Mouse (Mus musculus) midbrain, embryonic 14.5 days (tissue): Measurements from ENCODE around the gene Gins1. TPM values are rescaled to one million over a fixed set of nuclear protein-coding genes. Genes with fewer than 3 reads are reported as not detected.

ENCODE experiments used
- ATAC-seq: fragments of 200-750 bp; cut with Nextera tagmentation; 2 replicates; pipeline ENCODE4 v1.8.0; 2017; ENCODE audit warnings: moderate number of reproducible peaks, moderate library complexity; ENCODE audit not compliant: low FRiP score, low TSS enrichment
- DNase-seq: peaks from one replicate; pipeline ENCODE4 v3.0.0-alpha.2; 2015
- H3K27ac ChIP-seq: fragments of 300-500 bp; sonication (generic); replicated peaks from 2 replicates; pipeline ENCODE4 v1.5.1; 2014; ENCODE audit warnings: mild to moderate bottlenecking, low read depth, low read length, moderate library complexity
- H3K27me3 ChIP-seq: fragments of 300-500 bp; sonication (generic); 2 replicates; pipeline ENCODE4 v1.6.1; 2014; ENCODE audit warnings: low read length, control low read depth, mixed read lengths; ENCODE audit not compliant: control insufficient read depth, insufficient read depth
- H3K36me3 ChIP-seq: fragments of 300-500 bp; sonication (generic); 2 replicates; pipeline ENCODE4 v1.6.1; 2014; ENCODE audit warnings: low read length, control low read depth; ENCODE audit not compliant: control insufficient read depth, insufficient read depth
- H3K4me1 ChIP-seq: fragments of 300-500 bp; sonication (generic); 2 replicates; pipeline ENCODE4 v1.6.1; 2014; ENCODE audit warnings: mild to moderate bottlenecking, antibody characterized with exemption, low read length, control low read depth; ENCODE audit not compliant: control insufficient read depth, insufficient read depth
- H3K4me2 ChIP-seq: fragments of 300-500 bp; sonication (generic); 2 replicates; pipeline ENCODE4 v1.6.1; 2014; ENCODE audit warnings: mild to moderate bottlenecking, low read length, moderate library complexity
- H3K4me3 ChIP-seq: fragments of 300-500 bp; sonication (generic); replicated peaks from 2 replicates; pipeline ENCODE4 v1.5.1; 2014; ENCODE audit warnings: low read depth, low read length
- H3K9ac ChIP-seq: fragments of 300-500 bp; sonication (generic); replicated peaks from 2 replicates; pipeline ENCODE4 v1.6.1; 2014; ENCODE audit warnings: mild to moderate bottlenecking, low read length, moderate library complexity
- H3K9me3 ChIP-seq: fragments of 300-500 bp; sonication (generic); 2 replicates; pipeline ENCODE4 v1.6.1; 2016; ENCODE audit warnings: low read length, control low read depth, mixed read lengths; ENCODE audit not compliant: control insufficient read depth
- WGBS: fragments of 180-500 bp; shearing (Covaris S2); extraction: QIAGEN DNeasy Blood & Tissue Kit; methylation state at CpG from one replicate; pipeline ENCODE4 v1.1.7; 2014; 5-methylcytosine and 5-hydroxymethylcytosine counted together
- polyA plus RNA-seq: library from polyadenylated mRNA; unstranded; fragments of >200 nt; fragmentation: Nextera tagmentation; extraction: Ambion mirVana; gene quantifications from 2 replicates; pipeline ENCODE4 v1.2.1, GENCODE M21; 2014

The Gins1 gene
- polyA plus RNA-seq, 1 experiment from 2014 or later = 21.3 TPM

DNA sequence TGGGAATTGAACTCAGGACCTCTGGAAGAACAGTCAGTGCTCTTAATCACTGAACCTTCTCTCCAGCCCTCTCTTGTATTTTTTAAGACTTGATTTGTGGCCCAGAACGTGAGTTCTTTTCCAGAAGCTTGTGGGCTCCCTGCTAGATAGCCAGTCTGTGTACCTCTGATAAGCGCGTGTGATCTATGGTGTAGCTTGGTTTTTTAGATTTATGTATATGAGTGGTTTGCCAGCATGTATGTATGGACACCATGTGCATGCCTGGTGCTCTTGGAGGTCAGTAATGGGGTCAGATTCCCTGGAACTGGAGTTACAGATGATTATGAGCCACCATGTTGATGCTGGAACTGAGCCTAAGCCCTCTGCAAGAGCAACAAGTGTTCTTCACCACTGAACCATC, 15.3 kb downstream of the Gins1 start:
- Histone ChIP-seq H3K27ac (no peak overlapping the region), H3K9ac (no peak overlapping the region), H3K4me1 (no peaks in the 10 kb centered on the region), H3K36me3 (peaks cover 16% of the 10 kb centered on the region), H3K4me3 (no peak overlapping the region), H3K27me3 (no peaks in the 10 kb centered on the region), H3K4me2 (no peak overlapping the region), H3K9me3 (no peaks in the 10 kb centered on the region)
- DNase-seq (no peak), ATAC-seq (no peak)
- 90% methylated on average over 3 of the region's 3 CpGs for WGBS

DNA sequence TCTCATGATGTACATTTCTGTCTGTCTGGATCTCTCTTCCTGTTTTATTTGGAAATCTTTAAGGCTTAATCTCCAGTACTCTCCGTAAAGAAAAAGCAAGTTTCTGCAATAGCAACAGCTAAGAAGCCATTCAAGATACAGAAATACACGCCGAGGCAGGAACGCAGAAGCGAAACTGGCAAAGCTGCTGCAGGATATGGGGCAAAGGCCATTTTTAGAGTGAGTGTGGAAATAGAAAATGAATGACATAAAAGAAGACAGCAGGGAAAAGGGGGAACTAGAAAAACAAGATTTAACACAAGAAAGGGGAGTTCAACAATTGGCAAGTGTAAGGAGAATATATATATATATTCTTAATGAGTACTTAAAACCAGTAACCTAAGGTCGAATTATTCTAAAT, 16.5 kb downstream of the Gins1 start:
- 95% methylated on average over 6 of the region's 6 CpGs for WGBS
- no peak for ATAC-seq

DNA sequence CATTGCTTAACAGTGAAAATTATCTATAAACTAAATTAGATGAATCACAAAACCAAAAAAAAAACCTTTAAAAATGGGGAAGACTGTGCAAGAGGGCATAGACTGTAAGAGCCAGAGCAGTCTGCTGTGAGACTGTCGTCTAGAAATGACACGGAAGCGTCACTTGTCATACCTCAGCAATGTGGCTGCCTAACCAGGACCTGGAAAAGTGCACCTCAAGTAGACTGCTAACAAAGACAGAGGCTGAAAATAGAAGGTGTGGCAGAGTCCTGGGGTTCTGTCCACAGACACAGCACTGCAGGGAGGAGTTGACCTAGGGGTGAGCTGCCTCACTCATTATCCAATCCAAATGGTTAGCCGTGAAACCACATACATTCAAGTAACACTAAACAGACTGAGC, 17.0 kb downstream of the Gins1 start:
- Histone ChIP-seq H3K4me1 (no peaks in the 10 kb centered on the region), H3K36me3 (peaks cover 23% of the 10 kb centered on the region), H3K9me3 (no peaks in the 10 kb centered on the region), H3K27ac (no peak overlapping the region), H3K4me2 (no peak overlapping the region), H3K9ac (no peak overlapping the region), H3K27me3 (no peaks in the 10 kb centered on the region), H3K4me3 (no peak overlapping the region)
- 90% methylated on average over 4 of the region's 4 CpGs for WGBS
- DNase-seq (no peak), ATAC-seq (no peak)

More for the DNA sequence above, 16.5 kb downstream of the Gins1 start:
- no peak overlapping the region for H3K9ac ChIP-seq
- no peaks in the 10 kb centered on the region for H3K4me1 ChIP-seq
- no peak overlapping the region for H3K4me2 ChIP-seq
- no peak for DNase-seq
- no peak overlapping the region for H3K4me3 ChIP-seq
- no peaks in the 10 kb centered on the region for H3K27me3 ChIP-seq
- H3K27ac ChIP-seq = no peak overlapping the region
- H3K9me3 ChIP-seq = no peaks in the 10 kb centered on the region
- H3K36me3 ChIP-seq = peaks cover 24% of the 10 kb centered on the region

DNA sequence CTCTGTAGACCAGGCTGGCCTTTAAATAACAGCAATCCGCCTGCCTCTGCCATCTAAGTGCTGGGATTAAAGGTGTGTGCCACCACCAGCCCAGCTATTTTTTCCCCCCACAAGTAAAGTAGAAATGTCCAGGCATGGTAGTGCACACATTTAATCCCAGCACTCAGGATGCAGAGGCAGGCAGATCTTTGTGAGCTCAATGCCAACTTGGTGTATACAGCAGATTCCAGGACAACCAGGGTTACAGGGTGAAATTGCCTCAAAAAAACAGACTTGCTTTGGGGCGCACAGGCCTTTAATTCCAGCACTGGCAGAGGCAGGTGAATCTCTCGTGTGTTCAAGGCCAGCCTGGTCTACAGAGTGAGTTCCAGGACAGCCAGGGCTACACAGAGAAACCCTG, 17.8 kb downstream of the Gins1 start:
- ATAC-seq (no peak), DNase-seq (no peak)
- H3K4me3 ChIP-seq = no peak overlapping the region
- H3K9ac ChIP-seq = no peak overlapping the region
- no peak overlapping the region for H3K4me2 ChIP-seq
- 96% methylated on average over 3 of the region's 3 CpGs for WGBS
- H3K27ac ChIP-seq = no peak overlapping the region
- H3K36me3 ChIP-seq = peaks cover 19% of the 10 kb centered on the region; the same call in 1 of the 2 replicates
- no peaks in the 10 kb centered on the region for H3K27me3 ChIP-seq
- no peaks in the 10 kb centered on the region for H3K9me3 ChIP-seq
- no peaks in the 10 kb centered on the region for H3K4me1 ChIP-seq

DNA sequence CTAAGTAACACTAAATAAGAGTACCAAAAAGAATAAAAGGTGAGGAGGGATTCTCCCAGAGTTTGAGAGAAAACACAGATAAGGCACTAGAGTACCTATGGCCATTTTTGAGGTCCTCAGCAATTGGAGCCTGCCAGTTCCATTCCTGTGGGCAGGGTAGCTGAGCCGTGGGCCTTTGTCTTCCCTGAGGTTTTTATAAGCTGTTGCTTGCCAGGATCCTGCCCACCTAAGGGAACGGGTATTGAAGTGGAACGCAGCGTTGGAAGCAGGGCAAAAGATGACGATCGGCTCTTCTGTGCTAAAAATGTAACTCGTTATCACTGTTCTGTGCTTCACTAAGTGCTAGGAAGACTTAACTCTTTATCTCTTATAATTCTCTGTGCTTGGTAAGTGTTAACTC, 18.3 kb downstream of the Gins1 start:
- Histone ChIP-seq H3K27me3 (no peaks in the 10 kb centered on the region), H3K27ac (no peak overlapping the region), H3K4me3 (no peak overlapping the region), H3K4me1 (no peaks in the 10 kb centered on the region), H3K4me2 (no peak overlapping the region), H3K9ac (no peak overlapping the region), H3K9me3 (no peaks in the 10 kb centered on the region), H3K36me3 (peaks cover 19% of the 10 kb centered on the region; the same call in 1 of the 2 replicates)
- no peak for ATAC-seq
- DNase-seq = no peak
- WGBS = 88% methylated on average over 7 of the region's 7 CpGs

DNA sequence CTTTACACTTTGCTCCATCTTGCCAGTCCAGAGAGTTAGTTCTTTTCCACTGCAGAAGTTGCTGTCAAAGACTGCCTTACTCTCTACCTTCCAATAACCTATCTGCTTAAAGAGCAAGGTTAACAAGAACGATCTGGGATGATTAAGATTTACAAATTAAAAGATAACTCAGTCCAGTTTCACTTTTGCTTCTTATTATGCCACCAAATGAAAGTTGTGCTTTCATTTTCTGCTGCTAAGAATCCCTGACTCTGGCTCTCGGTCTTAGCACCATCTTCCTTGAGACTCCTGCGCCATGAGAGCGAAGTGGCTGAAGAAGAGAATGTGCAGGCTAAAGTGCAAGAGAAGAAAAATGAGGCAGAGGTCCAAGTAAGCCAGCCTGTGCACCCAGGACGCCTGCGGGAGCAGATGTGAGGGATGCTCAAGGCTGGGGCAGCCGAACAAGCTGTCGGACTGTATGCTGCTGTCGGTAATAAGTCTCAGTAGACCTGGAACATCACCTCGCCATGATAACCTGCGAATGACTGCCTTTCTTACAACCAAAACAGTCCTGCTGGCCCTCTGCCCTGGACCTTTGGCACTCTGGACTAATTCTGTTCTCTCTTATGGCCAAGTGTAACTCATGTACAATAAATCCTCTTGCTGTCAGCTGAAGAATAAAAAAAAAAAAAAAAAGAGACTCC, 22.0 kb downstream of the Gins1 start:
- Histone ChIP-seq H3K4me1 (no peaks in the 10 kb centered on the region), H3K27ac (no peak overlapping the region), H3K4me3 (no peak overlapping the region), H3K9me3 (no peaks in the 10 kb centered on the region), H3K36me3 (peaks cover 19% of the 10 kb centered on the region; the same call in 1 of the 2 replicates), H3K4me2 (no peak overlapping the region), H3K27me3 (no peaks in the 10 kb centered on the region), H3K9ac (no peak overlapping the region)
- 94% methylated on average over 11 of the region's 11 CpGs for WGBS
- DNase-seq (no peak), ATAC-seq (no peak)

DNA sequence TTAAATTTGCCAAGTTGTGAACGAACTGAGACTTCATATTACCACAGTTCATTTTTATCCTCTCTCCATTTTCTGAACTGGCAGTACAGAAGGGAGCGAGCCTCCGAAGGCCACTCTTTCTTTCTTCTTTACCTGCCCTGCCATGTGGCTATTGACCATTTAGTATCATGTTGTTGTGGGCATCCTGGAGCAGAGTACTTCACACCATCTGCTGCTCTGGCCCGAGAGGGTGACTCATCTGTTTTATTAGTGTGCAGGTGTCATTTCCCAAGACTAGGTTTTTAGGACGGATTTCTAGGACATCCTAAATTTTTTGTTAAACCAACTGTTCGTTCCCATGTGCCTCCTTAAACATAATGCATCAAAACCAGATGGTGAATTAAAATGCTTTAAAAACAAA, 24.0 kb downstream of the Gins1 start:
- no peak for DNase-seq
- Histone ChIP-seq H3K27me3 (no peaks in the 10 kb centered on the region), H3K27ac (no peak overlapping the region), H3K4me2 (no peak overlapping the region), H3K4me1 (no peaks in the 10 kb centered on the region), H3K4me3 (no peak overlapping the region), H3K36me3 (peaks cover 25% of the 10 kb centered on the region; the same call in 1 of the 2 replicates), H3K9me3 (no peaks in the 10 kb centered on the region), H3K9ac (no peak overlapping the region)
- 92% methylated on average over 6 of the region's 6 CpGs for whole genome bisulfite sequencing
- ATAC-seq = no peak

DNA sequence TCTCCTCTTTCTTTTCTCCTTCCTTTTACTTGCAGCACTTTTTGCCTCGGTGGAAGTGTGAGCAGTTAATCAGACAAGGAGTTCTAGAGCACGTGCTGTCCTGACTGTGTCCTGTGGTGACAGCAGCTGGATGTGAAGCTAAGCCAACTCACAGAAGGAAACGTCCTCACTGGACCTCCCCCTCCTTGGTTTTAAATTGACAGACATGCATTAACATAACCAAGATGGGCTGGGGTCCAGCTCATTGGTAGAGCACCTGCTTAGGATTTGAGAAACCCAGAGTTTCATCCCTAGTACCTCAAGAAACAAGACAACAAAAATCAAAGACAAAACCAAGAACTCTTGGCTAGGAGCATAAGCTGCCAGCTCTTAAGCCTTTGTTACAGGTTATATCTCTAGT, 25.6 kb downstream of the Gins1 start:
- Histone ChIP-seq H3K4me2 (no peak overlapping the region), H3K27ac (no peak overlapping the region), H3K4me3 (no peak overlapping the region), H3K9me3 (no peaks in the 10 kb centered on the region), H3K9ac (no peak overlapping the region), H3K36me3 (peaks cover 30% of the 10 kb centered on the region), H3K27me3 (no peaks in the 10 kb centered on the region), H3K4me1 (no peaks in the 10 kb centered on the region)
- ATAC-seq = no peak
- WGBS = 75% methylated on average over 3 of the region's 3 CpGs
- no peak for DNase-seq

DNA sequence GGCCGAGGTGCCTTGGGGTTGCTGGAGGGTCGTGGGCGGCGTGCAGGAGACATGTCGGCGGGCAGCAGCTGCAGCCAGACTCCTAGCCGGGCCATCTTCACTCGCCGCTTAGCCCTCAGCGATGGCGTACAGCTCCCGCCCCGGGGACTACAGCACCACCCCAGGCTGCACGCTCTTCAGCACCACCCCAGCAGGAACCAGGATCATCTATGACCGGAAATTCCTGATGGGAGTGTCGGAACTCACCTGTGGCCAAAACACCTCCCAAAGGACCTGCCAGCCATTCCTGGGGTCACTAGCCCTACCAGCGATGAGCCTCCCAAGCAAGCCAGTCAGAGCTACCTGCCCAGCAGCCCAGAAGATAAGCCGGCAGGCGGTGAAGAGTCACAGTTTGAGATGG, 28.3 kb downstream of the Gins1 start:
- Histone ChIP-seq H3K36me3 (peaks cover 35% of the 10 kb centered on the region), H3K9me3 (no peaks in the 10 kb centered on the region), H3K4me2 (no peak overlapping the region), H3K9ac (no peak overlapping the region), H3K4me3 (no peak overlapping the region), H3K27me3 (no peaks in the 10 kb centered on the region), H3K27ac (no peak overlapping the region), H3K4me1 (no peaks in the 10 kb centered on the region)
- DNase-seq (no peak), ATAC-seq (no peak)
- 89% methylated on average over 19 of the region's 19 CpGs for WGBS
